Mouse (Mus musculus) limb, embryonic 14.5 days (tissue): ENCODE measurements around the gene Fam83c. TPM values are rescaled to one million over a fixed set of nuclear protein-coding genes. Genes with fewer than 3 reads are reported as not detected.
A peak's percentile ranks its signal among the peaks of the same experiment; 100 is the strongest.

ENCODE experiments used
- ATAC-seq: fragments of 200-750 bp; cut with Nextera tagmentation; 2 replicates; pipeline ENCODE4 v1.8.0; 2017; ENCODE audit warnings: low read depth, moderate number of reproducible peaks, moderate TSS enrichment; ENCODE audit not compliant: low FRiP score
- DNase-seq: peaks from one replicate; pipeline ENCODE4 v3.0.0-alpha.2; 2015; ENCODE audit warnings: low spot score
- H3K27ac ChIP-seq: fragments of 300-500 bp; sonication (generic); replicated peaks from 2 replicates; pipeline ENCODE4 v1.5.1; 2014; ENCODE audit warnings: low read depth, mild to moderate bottlenecking, low read length, moderate library complexity, mixed read lengths
- H3K27me3 ChIP-seq: fragments of 300-500 bp; sonication (generic); 2 replicates; pipeline ENCODE4 v1.6.1; 2014; ENCODE audit warnings: low read length, mixed read lengths; ENCODE audit not compliant: control insufficient read depth, insufficient read depth
- H3K36me3 ChIP-seq: fragments of 300-500 bp; sonication (generic); 2 replicates; pipeline ENCODE4 v1.6.1; 2014; ENCODE audit warnings: mild to moderate bottlenecking, low read length, moderate library complexity, mixed read lengths; ENCODE audit not compliant: control insufficient read depth, insufficient read depth
- H3K4me1 ChIP-seq: fragments of 300-500 bp; sonication (generic); 2 replicates; pipeline ENCODE4 v1.6.1; 2014; ENCODE audit warnings: antibody characterized with exemption, low read length, mixed read lengths; ENCODE audit not compliant: control insufficient read depth, insufficient read depth
- H3K4me2 ChIP-seq: fragments of 300-500 bp; sonication (generic); replicated peaks from 2 replicates; pipeline ENCODE4 v1.6.1; 2014; ENCODE audit warnings: low read depth, mild to moderate bottlenecking, low read length, moderate library complexity; ENCODE audit not compliant: severe bottlenecking
- H3K4me3 ChIP-seq: fragments of 300-500 bp; sonication (generic); replicated peaks from 2 replicates; pipeline ENCODE4 v1.5.1; 2014; ENCODE audit warnings: low read length
- H3K9ac ChIP-seq: fragments of 300-500 bp; sonication (generic); 2 replicates; pipeline ENCODE4 v1.6.1; 2014; ENCODE audit warnings: mild to moderate bottlenecking, low read depth, low read length, moderate library complexity; ENCODE audit not compliant: severe bottlenecking
- H3K9me3 ChIP-seq: fragments of 300-500 bp; sonication (generic); 2 replicates; pipeline ENCODE4 v1.6.1; 2016; ENCODE audit warnings: low read length; ENCODE audit not compliant: control insufficient read depth
- POLR2A ChIP-seq: fragments of 200-500 bp; IDR thresholded peaks from 2 replicates; pipeline ENCODE4 v1.8.0; 2012; ENCODE audit warnings: inconsistent platforms, mild to moderate bottlenecking, moderate library complexity, borderline replicate concordance; ENCODE audit not compliant: insufficient read depth, insufficient read length; ENCODE audit errors: extremely low read depth
- WGBS: fragments of 180-500 bp; shearing (Covaris S2); extraction: QIAGEN DNeasy Blood & Tissue Kit; methylation state at CpG from one replicate; pipeline ENCODE4 v1.1.7; 2014; 5-methylcytosine and 5-hydroxymethylcytosine counted together
- polyA plus RNA-seq, 2 experiments: library from polyadenylated mRNA; depleted of rRNA in 1 of 2; stranded (reverse) in 1 of 2; unstranded in 1 of 2; fragments of >200 nt; fragmentation: Nextera tagmentation in 1 of 2; extraction: Ambion mirVana in 1 of 2; gene quantifications; 2 replicates each; pipeline versions ENCODE4 v1.2.1 to v1.2.3; 2012 to 2014

Fam83c gene
- polyA plus RNA-seq, 2 experiments: 2.0 to 2.1 TPM

GRCm38 (mm10) chr2:155812637-155813036, 22.0 kb downstream of the Fam83c start:
- H3K4me2 ChIP-seq: no peak overlapping the region
- no peak overlapping the region for H3K9ac ChIP-seq
- TF ChIP-seq POLR2A: no peak
- H3K9me3 ChIP-seq: no peaks in the 10 kb centered on the region
- H3K4me1 ChIP-seq: no peaks in the 10 kb centered on the region; the same call in 1 of the 2 replicates
- no peaks in the 10 kb centered on the region for H3K27me3 ChIP-seq
- ATAC-seq (no peak), DNase-seq (no peak)
- no peak overlapping the region for H3K27ac ChIP-seq
- H3K36me3 ChIP-seq: no peaks in the 10 kb centered on the region
- WGBS: 84% methylated on average over 4 of the region's 4 CpGs
- H3K4me3 ChIP-seq: no peak overlapping the region

GRCm38 (mm10) chr2:155811821-155812396, 22.7 kb downstream of the Fam83c start:
- DNase-seq: peak; percentile 55
- Histone ChIP-seq H3K27me3 (no peaks in the 10 kb centered on the region), H3K9ac (no peak overlapping the region), H3K27ac (no peak overlapping the region), H3K4me1 (no peaks in the 10 kb centered on the region), H3K4me2 (no peak overlapping the region), H3K36me3 (no peaks in the 10 kb centered on the region), H3K9me3 (no peaks in the 10 kb centered on the region), H3K4me3 (no peak overlapping the region)
- 0 out of 2 replicates have a peak, but pooled peaks have one; percentile 29 for ATAC-seq
- 38% methylated on average over 16 of the region's 16 CpGs for WGBS
- no peak for TF ChIP-seq POLR2A

- no peak for TF ChIP-seq POLR2A
- no peak overlapping the region for H3K9ac ChIP-seq
- ATAC-seq (no peak), DNase-seq (no peak)
- no peaks in the 10 kb centered on the region for H3K27me3 ChIP-seq
- no peaks in the 10 kb centered on the region for H3K9me3 ChIP-seq
- no peaks in the 10 kb centered on the region for H3K4me1 ChIP-seq
- H3K27ac ChIP-seq: no peak overlapping the region
- 83% methylated on average over 4 of the region's 4 CpGs for WGBS
- no peaks in the 10 kb centered on the region for H3K36me3 ChIP-seq
- H3K4me2 ChIP-seq: no peak overlapping the region
- H3K4me3 ChIP-seq: no peak overlapping the region
Measured at GRCm38 (mm10) chr2:155809620-155810019, 25.0 kb downstream of the Fam83c start.

- no peak for TF ChIP-seq POLR2A
- no peak overlapping the region for H3K9ac ChIP-seq
- H3K4me2 ChIP-seq: no peak overlapping the region
- no peaks in the 10 kb centered on the region for H3K9me3 ChIP-seq
- no peaks in the 10 kb centered on the region for H3K27me3 ChIP-seq
- ATAC-seq (no peak), DNase-seq (no peak)
- H3K4me3 ChIP-seq: no peak overlapping the region
- H3K36me3 ChIP-seq: no peaks in the 10 kb centered on the region
- 45% methylated on average over 4 of the region's 4 CpGs for WGBS
- no peaks in the 10 kb centered on the region for H3K4me1 ChIP-seq
- H3K27ac ChIP-seq: no peak overlapping the region
Measured at GRCm38 (mm10) chr2:155807408-155807807, 27.2 kb downstream of the Fam83c start.

- Histone ChIP-seq H3K4me3 (no peak overlapping the region), H3K9ac (no peak overlapping the region), H3K4me1 (no peaks in the 10 kb centered on the region), H3K27me3 (no peaks in the 10 kb centered on the region), H3K36me3 (no peaks in the 10 kb centered on the region), H3K9me3 (no peaks in the 10 kb centered on the region), H3K4me2 (no peak overlapping the region), H3K27ac (no peak overlapping the region)
- ATAC-seq (no peak), DNase-seq (no peak)
- WGBS: 72% methylated on average over 5 of the region's 5 CpGs
- no peak for TF ChIP-seq POLR2A
Measured at GRCm38 (mm10) chr2:155806548-155806947, 28.1 kb downstream of the Fam83c start.

- no peak for TF ChIP-seq POLR2A
- Histone ChIP-seq H3K27me3 (no peaks in the 10 kb centered on the region), H3K9me3 (no peaks in the 10 kb centered on the region), H3K4me2 (no peak overlapping the region), H3K4me1 (no peaks in the 10 kb centered on the region), H3K4me3 (no peak overlapping the region), H3K9ac (no peak overlapping the region), H3K36me3 (no peaks in the 10 kb centered on the region), H3K27ac (no peak overlapping the region)
- 78% methylated on average over 6 of the region's 6 CpGs for WGBS
- DNase-seq (no peak), ATAC-seq (no peak)
Measured at GRCm38 (mm10) chr2:155805925-155806255, 28.8 kb downstream of the Fam83c start.
